Mouse (Mus musculus): ENCODE measurements around the gene Nckap5l. TPM values are rescaled to one million over a fixed set of nuclear protein-coding genes. Genes with fewer than 3 reads are reported as not detected.
A peak's percentile ranks its signal among the peaks of the same experiment; 100 is the strongest.
"Not testable (repeated sequence)": the region's sequence is repeated elsewhere in the genome, so short reads cannot be mapped to it uniquely, and the experiment has no call there.

The Nckap5l gene
- total and polyA plus RNA-seq, 3 experiments = 3.5 to 5.2 (median 4.2) TPM

- H3K27ac ChIP-seq = no peak overlapping the region
- no peak for DNase-seq
- no peaks in the 10 kb centered on the region for H3K36me3 ChIP-seq (ENCODE audit: control insufficient read depth, insufficient read depth, low read length)
- no peaks in the 10 kb centered on the region for H3K79me2 ChIP-seq (replicated peaks; ENCODE audit: control insufficient read depth, insufficient read depth, low read length)
- intact Hi-C loops (cut with DNase I) = no loop called here
- H3K27me3 ChIP-seq (ENCODE audit: control insufficient read depth, insufficient read depth, low read length) = no peaks in the 10 kb centered on the region
- H3K4me1 ChIP-seq (ENCODE audit: control insufficient read depth, insufficient read depth, low read length) = no peaks in the 10 kb centered on the region
- no peak overlapping the region for H3K9ac ChIP-seq (ENCODE audit: low read depth, low read length)
- TF ChIP-seq POLR2A (IDR thresholded peaks at IDR 0.05; ENCODE audit: insufficient read depth, low read depth, low read length) (no peak), EP300 (IDR thresholded peaks at IDR 0.05; ENCODE audit: insufficient read depth, low read depth, low read length) (no peak), CTCF (IDR thresholded peaks at IDR 0.05) (no peak)
- H3K4me3 ChIP-seq = no peak overlapping the region
- 80% methylated on average over 3 of the region's 3 CpGs for WGBS
Observed at GRCm38 (mm10) chr15:99386796-99387195, 70.8 kb downstream of the Nckap5l start.

DNA sequence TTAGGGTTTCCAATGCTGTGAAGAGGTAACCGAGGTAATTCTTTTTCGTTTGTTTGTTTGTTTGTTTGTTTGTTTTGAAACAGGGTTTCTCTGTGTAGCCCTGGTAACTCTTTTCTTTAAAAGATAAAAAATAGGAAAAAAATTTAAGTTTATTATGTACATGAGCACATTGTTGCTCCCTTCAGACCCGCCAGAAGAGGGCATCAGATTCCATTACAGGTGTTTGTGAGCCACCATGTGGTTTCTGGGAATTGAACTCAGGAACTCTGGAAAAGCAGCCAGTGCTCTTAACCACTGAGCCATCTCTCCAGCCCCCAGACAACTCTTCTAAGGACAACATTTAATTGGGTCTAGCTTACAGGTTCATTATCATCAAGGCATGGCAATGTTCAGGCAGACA is 71.4 kb downstream of the Nckap5l start:
- H3K36me3 ChIP-seq (ENCODE audit: control insufficient read depth, insufficient read depth, low read length); intact Hi-C loops (cut with DNase I); DNase-seq; H3K9ac ChIP-seq (ENCODE audit: low read depth, low read length); H3K4me3 ChIP-seq; H3K79me2 ChIP-seq (replicated peaks; ENCODE audit: control insufficient read depth, insufficient read depth, low read length); H3K27ac ChIP-seq; H3K27me3 ChIP-seq (ENCODE audit: control insufficient read depth, insufficient read depth, low read length); H3K4me1 ChIP-seq (ENCODE audit: control insufficient read depth, insufficient read depth, low read length): not testable (repeated sequence)
- WGBS = 79% methylated on average over 3 of the region's 3 CpGs
- peak; percentile 55 for TF ChIP-seq CTCF (IDR thresholded peaks at IDR 0.05)

DNA sequence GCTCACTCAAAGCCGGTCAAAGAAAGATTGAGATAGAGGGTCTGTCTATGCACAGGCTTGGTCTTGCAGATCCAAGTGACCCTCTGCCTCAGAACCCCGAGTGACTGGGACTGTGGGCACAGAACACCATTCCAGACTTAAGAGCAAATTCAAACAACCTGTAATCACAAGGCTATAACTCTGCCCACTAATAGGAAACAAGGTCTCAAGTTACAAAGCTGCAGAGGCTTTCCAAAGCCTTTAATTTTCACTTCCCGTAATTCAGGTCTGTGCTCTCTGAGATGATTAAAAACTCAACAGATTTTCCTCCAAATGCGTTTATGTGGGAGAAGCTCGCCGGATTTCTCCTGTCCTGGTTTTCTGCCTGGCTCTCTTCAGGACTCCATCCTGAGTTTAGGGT is 73.5 kb downstream of the Nckap5l start:
- Histone ChIP-seq H3K27ac (no peak overlapping the region), H3K36me3 (ENCODE audit: control insufficient read depth, insufficient read depth, low read length) (no peaks in the 10 kb centered on the region), H3K27me3 (ENCODE audit: control insufficient read depth, insufficient read depth, low read length) (no peaks in the 10 kb centered on the region), H3K4me3 (no peak overlapping the region), H3K79me2 (replicated peaks; ENCODE audit: control insufficient read depth, insufficient read depth, low read length) (no peaks in the 10 kb centered on the region), H3K9ac (ENCODE audit: low read depth, low read length) (no peak overlapping the region), H3K4me1 (ENCODE audit: control insufficient read depth, insufficient read depth, low read length) (no peaks in the 10 kb centered on the region)
- TF ChIP-seq EP300 (IDR thresholded peaks at IDR 0.05; ENCODE audit: insufficient read depth, low read depth, low read length) = no peak
- TF ChIP-seq POLR2A (IDR thresholded peaks at IDR 0.05; ENCODE audit: insufficient read depth, low read depth, low read length) = no peak
- no peak for TF ChIP-seq CTCF (IDR thresholded peaks at IDR 0.05)
- intact Hi-C loops (cut with DNase I) = no loop called here
- WGBS = 50% methylated on average over 6 of the region's 6 CpGs
- no peak for DNase-seq

- H3K36me3 ChIP-seq (ENCODE audit: control insufficient read depth, insufficient read depth, low read length) = no peaks in the 10 kb centered on the region
- H3K4me1 ChIP-seq (ENCODE audit: control insufficient read depth, insufficient read depth, low read length) = no peaks in the 10 kb centered on the region
- H3K27ac ChIP-seq = no peak overlapping the region
- no peaks in the 10 kb centered on the region for H3K27me3 ChIP-seq (ENCODE audit: control insufficient read depth, insufficient read depth, low read length)
- H3K9ac ChIP-seq (ENCODE audit: low read depth, low read length) = no peak overlapping the region
- H3K4me3 ChIP-seq = no peak overlapping the region
- no peak for TF ChIP-seq CTCF (IDR thresholded peaks at IDR 0.05)
- TF ChIP-seq EP300 (IDR thresholded peaks at IDR 0.05; ENCODE audit: insufficient read depth, low read depth, low read length) = no peak
- no peak for TF ChIP-seq POLR2A (IDR thresholded peaks at IDR 0.05; ENCODE audit: insufficient read depth, low read depth, low read length)
- no peaks in the 10 kb centered on the region for H3K79me2 ChIP-seq (replicated peaks; ENCODE audit: control insufficient read depth, insufficient read depth, low read length)
- DNase-seq = no peak
- intact Hi-C loops (cut with DNase I) = no loop called here
Observed at GRCm38 (mm10) chr15:99382893-99383292, 74.7 kb downstream of the Nckap5l start.

DNA sequence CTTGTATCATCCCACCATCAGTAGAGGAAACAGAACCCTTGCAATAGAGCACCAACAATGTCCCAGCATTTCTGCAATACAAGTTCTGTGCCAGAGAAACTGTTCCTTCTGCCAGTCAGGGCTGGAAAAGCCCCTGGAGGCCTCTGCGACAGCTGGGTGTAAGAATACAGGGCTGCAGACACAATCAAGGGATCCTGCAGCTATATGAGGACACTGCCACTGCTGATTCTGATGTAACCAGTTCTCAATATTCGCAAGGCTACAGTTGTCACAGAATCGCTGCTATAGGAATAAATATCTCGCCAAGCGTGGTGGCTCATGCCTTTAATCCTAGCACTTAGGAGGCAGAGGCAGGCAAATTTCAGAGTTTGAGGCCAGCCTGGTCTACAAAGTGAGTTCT is 81.3 kb downstream of the Nckap5l start:
- H3K4me1 ChIP-seq (ENCODE audit: control insufficient read depth, insufficient read depth, low read length) = no peaks in the 10 kb centered on the region
- H3K36me3 ChIP-seq (ENCODE audit: control insufficient read depth, insufficient read depth, low read length) = no peaks in the 10 kb centered on the region
- DNase-seq = no peak
- no peak for TF ChIP-seq POLR2A (IDR thresholded peaks at IDR 0.05; ENCODE audit: insufficient read depth, low read depth, low read length)
- no peak for TF ChIP-seq CTCF (IDR thresholded peaks at IDR 0.05)
- TF ChIP-seq EP300 (IDR thresholded peaks at IDR 0.05; ENCODE audit: insufficient read depth, low read depth, low read length) = no peak
- 85% methylated on average over 5 of the region's 5 CpGs for WGBS
- intact Hi-C loops (cut with DNase I) = no loop called here
- H3K79me2 ChIP-seq (replicated peaks; ENCODE audit: control insufficient read depth, insufficient read depth, low read length) = no peaks in the 10 kb centered on the region
- no peaks in the 10 kb centered on the region for H3K27me3 ChIP-seq (ENCODE audit: control insufficient read depth, insufficient read depth, low read length)
- H3K27ac ChIP-seq = no peak overlapping the region
- H3K4me3 ChIP-seq = no peak overlapping the region
- no peak overlapping the region for H3K9ac ChIP-seq (ENCODE audit: low read depth, low read length)

DNA sequence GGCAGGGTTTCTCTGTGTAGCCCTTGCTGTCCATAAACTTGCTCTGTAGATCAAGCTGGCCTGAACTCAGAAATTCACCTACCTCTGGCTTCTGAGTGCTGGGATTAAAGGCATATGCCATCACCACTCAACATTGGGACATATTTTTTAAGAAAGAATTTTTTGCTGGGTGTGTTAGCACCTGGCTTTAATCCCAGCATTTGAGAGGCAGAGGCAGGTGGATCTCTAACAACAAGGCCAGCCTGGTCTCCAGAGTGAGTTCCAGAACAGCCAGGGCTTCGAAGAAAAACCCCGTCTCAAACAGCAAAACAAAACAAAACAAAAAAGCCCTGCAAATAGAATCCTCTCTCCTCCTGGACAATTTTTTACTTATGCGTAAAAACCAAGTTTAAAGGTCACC is 82.0 kb downstream of the Nckap5l start:
- no peak for DNase-seq
- WGBS = 90% methylated on average over 3 of the region's 3 CpGs
- H3K79me2 ChIP-seq (replicated peaks; ENCODE audit: control insufficient read depth, insufficient read depth, low read length) = no peaks in the 10 kb centered on the region
- peaks cover under 1% of the 10 kb centered on the region; the same call in 1 of the 2 replicates for H3K4me1 ChIP-seq (ENCODE audit: control insufficient read depth, insufficient read depth, low read length)
- no peak overlapping the region for H3K27ac ChIP-seq
- no peak overlapping the region for H3K9ac ChIP-seq (ENCODE audit: low read depth, low read length)
- H3K36me3 ChIP-seq (ENCODE audit: control insufficient read depth, insufficient read depth, low read length) = no peaks in the 10 kb centered on the region
- no peaks in the 10 kb centered on the region for H3K27me3 ChIP-seq (ENCODE audit: control insufficient read depth, insufficient read depth, low read length)
- no peak overlapping the region for H3K4me3 ChIP-seq
- TF ChIP-seq POLR2A (IDR thresholded peaks at IDR 0.05; ENCODE audit: insufficient read depth, low read depth, low read length) = no peak
- no peak for TF ChIP-seq EP300 (IDR thresholded peaks at IDR 0.05; ENCODE audit: insufficient read depth, low read depth, low read length)
- TF ChIP-seq CTCF (IDR thresholded peaks at IDR 0.05) = no peak
- intact Hi-C loops (cut with DNase I) = no loop called here
